Mouse (Mus musculus) ES-E14 (cell line): ENCODE results near the gene Iqcd. TPM values are rescaled to one million over a fixed set of nuclear protein-coding genes. Genes with fewer than 3 reads are reported as not detected.

Source experiments
- DNase-seq: peaks from one replicate; pipeline ENCODE4 v3.0.0-alpha.2; 2013; ENCODE audit warnings: low read depth, low spot score
- H3K27ac ChIP-seq: 2 replicates; pipeline ENCODE4 v1.5.1; 2012; ENCODE audit warnings: low read depth, mild to moderate bottlenecking, low read length, moderate library complexity, mixed read lengths; ENCODE audit not compliant: poor library complexity, insufficient read depth, severe bottlenecking
- H3K36me3 ChIP-seq: 2 replicates; pipeline ENCODE4 v1.6.1; 2012; ENCODE audit warnings: mild to moderate bottlenecking, low read length, moderate library complexity, mixed read lengths; ENCODE audit not compliant: control insufficient read depth, poor library complexity, insufficient read depth, severe bottlenecking
- H3K4me1 ChIP-seq, 2 experiments: fragments of 150-350 bp in 1 of 2; sonication (generic) in 1 of 2; 2 replicates each; pipeline ENCODE4 v1.6.1; 2012; ENCODE audit warnings: low read length in 2 of 2, mild to moderate bottlenecking in 1 of 2, mixed read lengths in 1 of 2; ENCODE audit not compliant: control insufficient read depth in 2 of 2, insufficient read depth in 2 of 2, poor library complexity in 1 of 2
- H3K4me3 ChIP-seq, 2 experiments: fragments of 150-350 bp in 1 of 2; sonication (generic) in 1 of 2; 2 replicates each; pipeline ENCODE4 v1.5.1; 2012; ENCODE audit warnings: low read length in 2 of 2, low read depth in 1 of 2, mild to moderate bottlenecking in 1 of 2, mixed read lengths in 1 of 2; ENCODE audit not compliant: insufficient read depth in 1 of 2, poor library complexity in 1 of 2, severe bottlenecking in 1 of 2
- H3K9ac ChIP-seq: 2 replicates; pipeline ENCODE4 v1.6.1; 2012; ENCODE audit warnings: low read depth, mild to moderate bottlenecking, low read length, mixed read lengths; ENCODE audit not compliant: poor library complexity, insufficient read depth, severe bottlenecking
- H3K9me3 ChIP-seq: fragments of 150-350 bp; sonication (generic); 2 replicates; pipeline ENCODE4 v1.6.1; 2012; ENCODE audit warnings: low read depth, mild to moderate bottlenecking, low read length; ENCODE audit not compliant: control insufficient read depth, insufficient read depth
- CHD2 ChIP-seq: IDR thresholded peaks from 2 replicates; pipeline ENCODE4 v1.6.1; 2014; ENCODE audit warnings: mild to moderate bottlenecking, low read depth, low read length, inconsistent platforms
- HCFC1 ChIP-seq: IDR thresholded peaks from 2 replicates; pipeline ENCODE4 v1.6.1; 2012; ENCODE audit warnings: low read length, inconsistent platforms, borderline replicate concordance; ENCODE audit not compliant: insufficient read depth
- MAFK ChIP-seq: IDR thresholded peaks from 2 replicates; pipeline ENCODE4 v1.6.1; 2014; ENCODE audit warnings: mild to moderate bottlenecking, low read depth, low read length, inconsistent platforms; ENCODE audit not compliant: insufficient read depth
- ZC3H11A ChIP-seq: IDR thresholded peaks from 2 replicates; pipeline ENCODE4 v1.6.1; 2012; ENCODE audit warnings: low read depth, mild to moderate bottlenecking, inconsistent platforms, low read length, borderline replicate concordance
- ZNF384 ChIP-seq: IDR thresholded peaks from 2 replicates; pipeline ENCODE4 v1.6.1; 2012; ENCODE audit warnings: low read depth, low read length, inconsistent platforms
- in situ Hi-C, 2 experiments: fragments of 600-800 bp; cut with MboI; formaldehyde crosslinking; loops; one replicate each; pipeline ENCODE4 v1.15.1; 2025; ENCODE audit warnings: low sequenced_read_pairs in 2 of 2, inconsistent platforms in 1 of 2; ENCODE audit not compliant: unreplicated experiment in 2 of 2
- total RNA-seq: library from RNA; depleted of rRNA; stranded (reverse); fragments of 300-350 nt; gene quantifications from 2 replicates; pipeline ENCODE4 v1.2.3, GENCODE M21; 2012

Iqcd gene
- total RNA-seq, 1 experiment, result not detected

DNA sequence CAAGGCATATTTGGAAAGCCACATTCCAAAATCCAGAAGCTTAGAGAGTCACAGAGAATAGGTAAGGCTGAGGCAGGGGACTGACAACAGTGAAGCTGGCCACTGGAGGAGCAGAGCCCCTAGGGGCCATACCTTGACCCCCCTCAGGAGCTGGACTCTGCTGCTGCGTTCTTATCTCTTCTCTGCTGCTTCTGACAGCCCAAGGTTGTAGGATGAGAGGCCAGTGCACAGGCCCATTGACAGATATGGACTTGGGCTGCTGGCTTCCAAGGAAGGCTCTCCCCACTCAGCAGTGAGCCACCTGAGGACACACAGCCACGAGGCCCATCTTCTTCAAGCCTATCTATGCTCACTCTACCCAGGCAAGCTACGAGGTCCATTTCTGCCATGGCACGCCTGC lies 19.9 kb upstream of the Iqcd start:
- in situ Hi-C loops, result no loop called here
- no peak for DNase-seq
- Histone ChIP-seq H3K9me3 (no peaks in the 10 kb centered on the region), H3K36me3 (no peaks in the 10 kb centered on the region), H3K4me3 (no peak overlapping the region), H3K27ac (no peak overlapping the region), H3K9ac (no peak overlapping the region), H3K4me1 (peaks cover 2 to 5% of the 10 kb centered on the region in 2 experiments; a peak in 3 of 4 replicates)
- TF ChIP-seq MAFK, result no peak
- TF ChIP-seq ZNF384, result no peak
- no peak for TF ChIP-seq ZC3H11A
- TF ChIP-seq CHD2, result no peak
- no peak for TF ChIP-seq HCFC1

DNA sequence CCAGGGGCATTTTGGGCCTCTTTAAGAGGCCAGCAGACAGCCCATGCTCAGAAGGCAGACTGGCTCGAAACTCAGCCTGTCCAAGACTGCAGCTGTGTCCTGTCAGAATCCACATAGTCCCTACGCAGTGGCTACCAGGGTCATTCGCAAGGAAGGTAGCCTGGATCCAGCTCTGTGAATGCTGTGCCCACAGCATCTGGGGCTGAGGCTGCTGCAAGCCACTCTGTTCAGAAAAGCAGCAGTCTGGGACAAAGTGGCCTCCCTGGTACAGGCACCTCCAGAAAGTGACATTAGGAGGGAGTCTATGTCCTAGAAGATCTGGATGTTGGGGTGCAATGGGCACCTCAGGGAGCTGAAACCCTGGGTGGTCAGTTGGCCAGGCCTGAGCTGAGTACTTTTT lies 19.0 kb upstream of the Iqcd start:
- no peak for DNase-seq
- TF ChIP-seq ZC3H11A, result no peak
- TF ChIP-seq ZNF384, result no peak
- no peak for TF ChIP-seq CHD2
- TF ChIP-seq MAFK, result no peak
- TF ChIP-seq HCFC1, result no peak
- Histone ChIP-seq H3K36me3 (no peaks in the 10 kb centered on the region), H3K4me1 (peaks cover 0 to 2% of the 10 kb centered on the region in 2 experiments; a peak in 1 of 4 replicates), H3K9ac (no peak overlapping the region), H3K27ac (no peak overlapping the region), H3K9me3 (no peaks in the 10 kb centered on the region), H3K4me3 (no peak overlapping the region)
- in situ Hi-C loops, result no loop called here

DNA sequence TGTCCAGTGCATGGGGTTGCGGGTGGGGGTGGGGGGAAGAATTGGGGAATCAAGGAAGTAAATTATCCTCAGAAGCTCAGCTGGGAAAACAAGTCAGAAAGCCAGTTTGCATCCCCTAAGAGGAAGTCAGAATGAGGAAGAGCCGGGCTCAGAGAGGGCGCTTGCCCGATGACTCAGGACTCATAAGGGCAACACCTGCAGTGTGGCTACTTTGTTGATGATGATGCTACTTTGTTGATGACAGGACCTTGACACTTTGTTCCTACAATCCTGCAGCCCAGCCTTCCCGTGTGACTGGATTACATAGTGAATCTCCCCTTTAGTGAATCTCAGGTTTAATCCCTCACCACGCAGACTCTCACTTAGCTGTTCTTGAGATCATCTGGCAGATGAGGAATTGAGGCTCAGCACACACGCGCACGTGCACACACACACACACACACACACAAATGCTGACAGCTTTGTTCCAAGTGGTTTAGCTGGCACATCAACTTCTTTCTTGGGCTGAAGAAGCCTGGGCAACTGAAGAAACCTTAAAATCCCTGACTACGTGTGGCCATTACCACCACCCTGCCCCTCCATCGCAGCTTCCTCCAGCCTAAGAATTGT lies 18.4 kb upstream of the Iqcd start:
- in situ Hi-C loops, result no loop called here
- Histone ChIP-seq H3K9me3 (no peaks in the 10 kb centered on the region), H3K27ac (no peak overlapping the region), H3K9ac (no peak overlapping the region), H3K4me1 (no peaks in the 10 kb centered on the region; a peak in 1 of 4 replicates), H3K4me3 (no peak overlapping the region), H3K36me3 (no peaks in the 10 kb centered on the region)
- no peak for DNase-seq
- no peak for TF ChIP-seq HCFC1

DNA sequence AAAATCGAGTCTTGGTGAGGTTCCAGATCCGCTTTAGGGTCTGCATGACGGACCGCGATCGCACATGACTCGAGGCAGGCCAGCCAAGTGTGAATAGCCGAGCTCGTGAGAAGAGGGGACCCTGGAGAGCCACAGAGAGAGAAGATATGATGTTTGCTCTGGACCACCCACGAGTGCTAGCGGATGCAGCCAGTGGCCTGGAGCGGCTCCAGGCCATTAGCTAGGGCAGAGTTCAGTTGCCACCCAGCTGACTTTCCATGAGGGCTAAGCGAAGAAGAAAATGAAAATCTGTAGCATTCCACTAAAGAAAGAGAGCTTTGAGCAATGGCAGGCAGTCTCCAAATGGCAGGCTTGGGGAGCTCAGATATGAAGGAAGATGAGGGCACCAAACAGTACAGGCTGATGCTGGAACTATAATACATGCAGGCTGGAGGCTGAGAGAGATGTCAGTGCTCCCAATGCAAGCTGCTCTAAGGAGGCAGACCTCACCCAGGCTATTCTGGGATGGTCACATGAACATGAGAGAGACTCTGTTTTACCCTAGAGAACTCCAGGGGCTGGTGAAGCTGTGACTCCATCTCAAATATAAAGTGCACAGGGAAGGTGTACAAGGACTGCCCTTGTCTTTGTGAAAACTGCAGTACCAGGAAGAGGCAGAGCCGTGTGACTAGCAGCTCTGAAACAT lies 17.6 kb upstream of the Iqcd start:
- in situ Hi-C loops, result no loop called here
- no peak for TF ChIP-seq ZC3H11A
- no peak for TF ChIP-seq ZNF384
- TF ChIP-seq MAFK, result no peak
- no peak for TF ChIP-seq HCFC1
- no peak for TF ChIP-seq CHD2
- no peak overlapping the region for H3K9ac ChIP-seq
- H3K27ac ChIP-seq, result no peak overlapping the region
- DNase-seq, result no peak
- no peaks in the 10 kb centered on the region for H3K36me3 ChIP-seq
- no peak overlapping the region for H3K4me3 ChIP-seq
- H3K9me3 ChIP-seq, result no peaks in the 10 kb centered on the region
- no peaks in the 10 kb centered on the region; a peak in 1 of 4 replicates for H3K4me1 ChIP-seq

DNA sequence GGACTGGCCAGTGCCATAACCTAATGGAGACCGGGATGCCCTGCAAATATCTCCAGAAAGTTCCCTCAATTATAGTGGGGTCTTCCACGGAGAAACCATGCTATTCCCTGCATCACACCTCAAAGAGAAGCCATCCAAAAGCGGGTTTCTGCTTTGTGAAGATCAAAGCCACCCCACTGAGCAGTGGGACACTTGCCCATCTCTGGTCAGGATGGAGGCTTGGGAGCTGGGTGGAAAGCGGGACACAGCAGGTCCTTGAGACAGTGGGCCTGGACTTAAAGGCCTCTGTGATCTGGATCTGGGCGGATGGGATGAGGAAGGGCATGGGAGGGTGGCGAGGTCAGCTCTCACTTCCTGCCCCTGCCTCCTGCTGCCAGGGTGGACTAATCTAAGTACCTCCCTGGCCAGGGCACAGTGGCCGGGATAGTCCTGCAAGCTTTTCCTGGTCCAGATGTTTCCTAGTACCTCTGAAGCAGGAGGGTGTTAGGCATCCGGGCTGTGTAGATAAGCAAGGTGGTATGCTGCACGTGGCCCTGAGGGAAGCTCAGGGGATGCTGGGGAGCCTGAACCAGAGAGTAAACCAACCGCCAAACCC lies 14.2 kb upstream of the Iqcd start:
- Histone ChIP-seq H3K36me3 (no peaks in the 10 kb centered on the region), H3K9me3 (no peaks in the 10 kb centered on the region), H3K9ac (no peak overlapping the region), H3K27ac (no peak overlapping the region), H3K4me1 (peaks cover 2 to 17% of the 10 kb centered on the region in 2 experiments; a peak in 3 of 4 replicates), H3K4me3 (no peak overlapping the region)
- TF ChIP-seq ZC3H11A (no peak), HCFC1 (no peak)
- DNase-seq, result no peak
- in situ Hi-C loops, result no loop called here
